Mouse (Mus musculus) adrenal gland, adult (tissue): ENCODE measurements around the gene Ush1g.

Experiments used
- DNase-seq, 2 experiments: peaks; one replicate each; pipeline ENCODE4 v3.0.0; 2022 to 2023; ENCODE audit warnings: low spot score in 1 of 2; ENCODE audit not compliant: inconsistent age in 2 of 2

Ush1g gene

GRCm38 (mm10) chr11:115335223-115335622 is 13.4 kb upstream of the Ush1g start:
- peak in 1 of 2 experiments; percentile 63 for DNase-seq

- DNase-seq = no peak
These were observed 12.7 kb upstream of the Ush1g start, which contains the start of gene Otop3 for GRCm38 (mm10) chr11:115334531-115334930. Gene Otop3 (plus strand): TSS chr11:115334731.

GRCm38 (mm10) chr11:115329339-115329738 is 7.5 kb upstream of the Ush1g start:
- no peak for DNase-seq

GRCm38 (mm10) chr11:115326730-115327129 is 4.9 kb upstream of the Ush1g start:
- no peak for DNase-seq

- DNase-seq = no peak
These were observed 1.5 kb upstream of the Ush1g start for GRCm38 (mm10) chr11:115323354-115323753.

GRCm38 (mm10) chr11:115319704-115320383 is 2.0 kb downstream of the Ush1g start:
- DNase-seq = no peak

- DNase-seq = peak in 1 of 2 experiments; percentile 53
These were observed 3.4 kb downstream of the Ush1g start for GRCm38 (mm10) chr11:115318245-115319027.

GRCm38 (mm10) chr11:115317204-115317603 is 4.6 kb downstream of the Ush1g start:
- DNase-seq = no peak

- DNase-seq = peak in 1 of 2 experiments; percentile 67
These were observed 7.6 kb downstream of the Ush1g start for GRCm38 (mm10) chr11:115314249-115314648.

GRCm38 (mm10) chr11:115308781-115309180 is 13.1 kb downstream of the Ush1g start:
- DNase-seq = no peak

GRCm38 (mm10) chr11:115306863-115307262 is 15.0 kb downstream of the Ush1g start, which contains the start of gene Otop2:
Gene Otop2 (plus strand): TSS chr11:115307163.
- no peak for DNase-seq

- DNase-seq = peak in 1 of 2 experiments; percentile 66
These were observed 18.7 kb downstream of the Ush1g start for GRCm38 (mm10) chr11:115303167-115303566.

GRCm38 (mm10) chr11:115301351-115301750 is 20.5 kb downstream of the Ush1g start:
- no peak for DNase-seq

GRCm38 (mm10) chr11:115300745-115301144 is 21.1 kb downstream of the Ush1g start:
- no peak for DNase-seq

GRCm38 (mm10) chr11:115298160-115298559 is 23.7 kb downstream of the Ush1g start:
- DNase-seq = no peak

GRCm38 (mm10) chr11:115297214-115297826 is 24.5 kb downstream of the Ush1g start, which contains the start of gene Fads6:
Gene Fads6 (minus strand): TSS chr11:115297663.
- peak; percentile 95 for DNase-seq

- DNase-seq = peak; percentile 73 to 82
These were observed 25.2 kb downstream of the Ush1g start for GRCm38 (mm10) chr11:115296471-115297210.

GRCm38 (mm10) chr11:115295939-115296338 is 25.9 kb downstream of the Ush1g start:
- DNase-seq = peak; percentile 16 to 34

- peak; percentile 66 to 78 for DNase-seq
These were observed 29.0 kb downstream of the Ush1g start for GRCm38 (mm10) chr11:115292631-115293375.

- DNase-seq = peak; percentile 38 to 58
These were observed 30.3 kb downstream of the Ush1g start for GRCm38 (mm10) chr11:115291503-115291902.
